Mouse (Mus musculus): ENCODE results near the gene 2310011J03Rik. TPM values are rescaled to one million over a fixed set of nuclear protein-coding genes. Genes with fewer than 3 reads are reported as not detected.
"Not testable (repeated sequence)": the region's sequence is repeated elsewhere in the genome, so short reads cannot be mapped to it uniquely, and the experiment has no call there.

Gene 2310011J03Rik
- polyA plus RNA-seq (2015; fragmentation: Nextera tagmentation; extraction: Ambion mirVana) = 72.7 and 81.1 TPM in 2 replicates

GRCm38 (mm10) chr10:80320340-80320760 lies at the start of gene 2310011J03Rik:
2310011J03Rik (minus strand) TSS chr10:80320537.
- DNase-seq (ENCODE audit: low spot score) = peak; percentile 92

- no peak for DNase-seq (ENCODE audit: low spot score)
Measured at GRCm38 (mm10) chr10:80368392-80368791, 48.1 kb upstream of the 2310011J03Rik start.

- DNase-seq (ENCODE audit: low spot score) = no peak
Measured at GRCm38 (mm10) chr10:80367954-80368353, 47.6 kb upstream of the 2310011J03Rik start.

- no peak for DNase-seq (ENCODE audit: low spot score)
Measured at GRCm38 (mm10) chr10:80365736-80366135, 45.4 kb upstream of the 2310011J03Rik start.

GRCm38 (mm10) chr10:80363734-80364133 lies 43.4 kb upstream of the 2310011J03Rik start:
- DNase-seq (ENCODE audit: low spot score) = no peak

GRCm38 (mm10) chr10:80357994-80358639 lies 37.8 kb upstream of the 2310011J03Rik start:
- no peak for DNase-seq (ENCODE audit: low spot score)

GRCm38 (mm10) chr10:80357336-80357735 lies 37.0 kb upstream of the 2310011J03Rik start:
- DNase-seq (ENCODE audit: low spot score) = no peak

GRCm38 (mm10) chr10:80356737-80357136 lies 36.4 kb upstream of the 2310011J03Rik start:
- DNase-seq (ENCODE audit: low spot score) = no peak

- no peak for DNase-seq (ENCODE audit: low spot score)
Measured at GRCm38 (mm10) chr10:80356001-80356682, 35.8 kb upstream of the 2310011J03Rik start, which contains the start of gene Plk5. Plk5 (plus strand) TSS chr10:80356459.

- no peak for DNase-seq (ENCODE audit: low spot score)
Measured at GRCm38 (mm10) chr10:80355431-80355830, 35.1 kb upstream of the 2310011J03Rik start.

- DNase-seq (ENCODE audit: low spot score) = no peak
Measured at GRCm38 (mm10) chr10:80352727-80353126, 32.4 kb upstream of the 2310011J03Rik start.

- DNase-seq (ENCODE audit: low spot score) = no peak
Measured at GRCm38 (mm10) chr10:80351896-80352295, 31.6 kb upstream of the 2310011J03Rik start.

GRCm38 (mm10) chr10:80350292-80350691 lies 30.0 kb upstream of the 2310011J03Rik start:
- DNase-seq (ENCODE audit: low spot score) = peak; percentile 86

- no peak for DNase-seq (ENCODE audit: low spot score)
Measured at GRCm38 (mm10) chr10:80348981-80349380, 28.6 kb upstream of the 2310011J03Rik start.

GRCm38 (mm10) chr10:80348244-80348781 lies 28.0 kb upstream of the 2310011J03Rik start, which contains the start of gene Adamtsl5:
Adamtsl5 (minus strand) TSS chr10:80348412.
- DNase-seq (ENCODE audit: low spot score) = peak; percentile 80

GRCm38 (mm10) chr10:80347514-80347967 lies 27.2 kb upstream of the 2310011J03Rik start:
- DNase-seq (ENCODE audit: low spot score) = no peak

- DNase-seq (ENCODE audit: low spot score) = not testable (repeated sequence)
Measured at GRCm38 (mm10) chr10:80345929-80346328, 25.6 kb upstream of the 2310011J03Rik start.

- no peak for DNase-seq (ENCODE audit: low spot score)
Measured at GRCm38 (mm10) chr10:80345122-80345521, 24.8 kb upstream of the 2310011J03Rik start.

GRCm38 (mm10) chr10:80344131-80344661 lies 23.9 kb upstream of the 2310011J03Rik start:
- DNase-seq (ENCODE audit: low spot score) = no peak

- no peak for DNase-seq (ENCODE audit: low spot score)
Measured at GRCm38 (mm10) chr10:80343425-80343895, 23.1 kb upstream of the 2310011J03Rik start.

- DNase-seq (ENCODE audit: low spot score) = peak; percentile 46
Measured at GRCm38 (mm10) chr10:80342749-80343424, 22.6 kb upstream of the 2310011J03Rik start.

Measured in thymus, postnatal 0 days (tissue).